Mouse (Mus musculus): ENCODE data around the gene Arsa.
A peak's percentile ranks its signal among the peaks of the same experiment; 100 is the strongest.

Arsa gene

GRCm38 (mm10) chr15:89477091-89477491 lies at the start of gene Arsa:
Gene Arsa, minus strand, starts transcription at chr15:89477425.
- no peak for DNase-seq (ENCODE audit: extremely low read depth, low read depth)

DNA sequence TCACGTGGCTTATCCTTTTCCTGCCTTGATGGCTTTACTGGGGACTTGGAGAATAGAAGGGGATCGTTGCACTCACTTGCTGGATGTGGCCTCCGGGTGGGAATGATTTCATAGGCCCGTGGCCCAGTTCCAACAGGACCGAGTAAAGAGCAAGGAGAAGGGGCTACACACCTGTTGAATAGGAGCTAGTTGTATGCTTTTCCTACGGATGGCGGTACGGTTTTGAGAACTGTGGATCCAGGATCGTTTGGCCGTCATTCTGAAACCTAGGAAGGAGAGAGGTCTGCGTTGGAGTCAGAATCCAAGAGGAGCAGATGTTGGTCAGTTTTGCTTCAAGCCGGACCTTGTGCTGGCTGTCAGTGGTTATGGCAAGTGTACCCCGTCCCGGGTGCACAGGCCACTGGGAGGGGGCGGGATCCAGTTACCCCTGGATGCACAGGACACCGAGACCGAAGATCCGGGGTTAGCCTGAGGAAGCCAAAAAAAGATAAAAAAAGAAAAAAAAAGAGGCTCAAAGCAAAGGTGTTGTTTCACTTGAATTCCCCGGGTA lies 49.6 kb upstream of the Arsa start:
- no peak for DNase-seq (ENCODE audit: extremely low read depth, low read depth)

GRCm38 (mm10) chr15:89525896-89526295 lies 48.7 kb upstream of the Arsa start:
- DNase-seq (ENCODE audit: extremely low read depth, low read depth) = no peak

DNA sequence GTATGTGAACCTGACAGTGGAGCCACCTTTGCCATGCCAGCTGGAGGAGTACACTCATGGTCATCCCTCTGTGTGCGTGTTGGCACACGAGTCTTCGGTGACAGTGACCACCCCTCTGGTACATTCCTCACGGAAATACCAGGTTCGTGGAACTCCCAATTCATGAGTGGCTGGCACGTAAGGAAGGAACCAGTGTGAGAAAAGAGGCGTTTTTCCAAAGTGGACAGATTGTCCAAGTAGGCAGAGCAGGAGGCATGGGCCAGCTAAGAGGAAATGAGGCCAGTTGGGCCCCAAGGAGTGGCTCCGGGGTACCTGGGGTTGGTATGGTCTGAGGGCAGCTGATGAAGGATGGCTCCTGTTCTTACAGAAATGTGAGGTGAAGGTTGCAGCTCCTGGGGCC lies 48.2 kb upstream of the Arsa start:
- DNase-seq (ENCODE audit: extremely low read depth, low read depth) = no peak

GRCm38 (mm10) chr15:89524611-89525415 lies 47.6 kb upstream of the Arsa start:
- no peak for DNase-seq (ENCODE audit: extremely low read depth, low read depth)

- no peak for DNase-seq (ENCODE audit: extremely low read depth, low read depth)
Observed at GRCm38 (mm10) chr15:89524001-89524571, 46.9 kb upstream of the Arsa start.

DNA sequence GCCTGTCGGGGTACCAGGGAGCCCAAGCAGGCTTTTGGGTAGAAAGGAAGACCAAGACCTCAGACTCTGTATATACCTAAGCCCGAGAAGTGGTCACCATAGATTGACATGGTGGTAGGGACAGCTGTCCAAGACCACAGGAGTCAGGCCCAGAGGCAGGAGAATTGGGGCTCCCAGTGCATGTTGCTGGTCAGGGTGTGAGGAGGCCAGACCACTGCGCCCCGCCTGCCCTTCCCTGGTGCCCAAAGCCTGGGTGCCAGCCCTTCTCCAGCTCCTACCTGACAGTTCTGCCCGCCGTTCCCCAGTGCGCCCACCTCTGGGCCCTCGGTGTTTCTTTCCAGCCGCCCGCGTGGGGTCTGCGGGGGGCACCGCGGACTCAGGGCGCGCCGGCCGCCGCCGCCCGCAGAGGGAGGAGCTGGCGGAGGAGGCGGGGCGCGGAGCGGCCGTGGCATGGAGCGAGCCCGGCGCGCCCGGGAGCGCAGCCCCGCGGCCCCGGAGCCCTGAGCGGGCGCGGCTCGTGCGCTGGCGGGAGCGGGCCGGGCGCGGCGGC lies 46.1 kb upstream of the Arsa start:
- DNase-seq (ENCODE audit: extremely low read depth, low read depth) = no peak

- DNase-seq (ENCODE audit: extremely low read depth, low read depth) = no peak
Observed at GRCm38 (mm10) chr15:89522566-89523282, 45.5 kb upstream of the Arsa start.

- no peak for DNase-seq (ENCODE audit: extremely low read depth, low read depth)
Observed at GRCm38 (mm10) chr15:89521951-89522350, 44.7 kb upstream of the Arsa start.

DNA sequence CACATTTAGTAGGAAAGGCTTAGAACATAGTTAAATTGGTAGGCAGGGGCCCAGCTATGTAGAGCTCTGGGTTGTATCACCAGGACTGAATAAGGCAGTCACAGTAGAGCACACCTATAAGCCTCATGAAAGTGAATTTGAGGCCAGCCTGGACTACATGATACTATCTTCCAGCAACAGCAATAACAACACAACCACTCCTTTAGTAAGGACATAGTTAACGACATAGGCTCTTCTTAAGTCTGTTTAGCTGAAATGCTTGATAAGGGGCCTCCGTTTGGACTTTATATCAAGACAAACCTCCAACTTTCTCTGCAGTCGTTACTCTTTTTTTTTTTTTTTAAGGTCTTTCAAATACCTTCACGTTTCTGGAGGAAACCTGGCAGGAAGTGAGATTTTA lies 35.5 kb upstream of the Arsa start:
- DNase-seq (ENCODE audit: extremely low read depth, low read depth) = no peak

DNA sequence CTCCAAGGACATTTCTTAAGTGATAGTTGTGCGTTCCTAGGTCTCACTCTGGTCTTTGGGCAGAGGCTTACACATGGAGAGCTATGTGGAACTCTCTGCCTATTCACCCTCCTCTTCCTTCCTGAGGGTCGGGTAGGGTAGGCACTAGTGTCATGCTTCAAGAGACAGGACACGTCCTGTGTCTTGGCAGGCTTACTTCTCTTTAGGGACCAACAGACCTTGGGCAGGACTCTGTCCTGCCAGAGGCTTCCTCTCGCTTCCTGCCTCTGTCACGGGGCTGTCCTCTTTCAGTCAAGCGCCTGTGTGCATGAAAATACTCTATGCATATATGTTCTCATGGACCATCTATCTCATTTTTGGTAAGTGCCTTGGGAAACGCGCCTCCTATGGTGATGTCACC lies 30.5 kb upstream of the Arsa start:
- no peak for DNase-seq (ENCODE audit: extremely low read depth, low read depth)

DNA sequence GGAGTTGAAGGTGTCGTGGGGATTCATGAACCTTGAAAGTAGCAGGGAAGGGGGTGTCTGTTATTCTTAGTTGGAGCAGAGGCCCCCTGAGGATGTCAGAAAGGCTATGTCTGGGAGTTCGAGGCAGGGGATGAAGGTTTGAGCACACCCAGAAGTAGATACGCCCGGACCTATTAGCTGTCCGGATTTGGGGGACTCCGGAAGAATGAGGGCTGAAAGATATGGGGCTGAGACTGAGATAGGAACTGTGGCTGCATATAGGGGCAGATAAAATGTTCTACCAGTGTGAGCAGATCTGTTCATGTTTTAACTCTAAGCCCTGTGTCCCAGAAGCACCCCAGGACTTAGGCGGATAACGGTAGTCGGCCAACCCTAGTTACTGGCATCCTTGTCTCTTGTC lies 27.6 kb upstream of the Arsa start:
- no peak for DNase-seq (ENCODE audit: extremely low read depth, low read depth)

- DNase-seq (ENCODE audit: extremely low read depth, low read depth) = no peak
Observed at GRCm38 (mm10) chr15:89501321-89501720, 24.1 kb upstream of the Arsa start.

DNA sequence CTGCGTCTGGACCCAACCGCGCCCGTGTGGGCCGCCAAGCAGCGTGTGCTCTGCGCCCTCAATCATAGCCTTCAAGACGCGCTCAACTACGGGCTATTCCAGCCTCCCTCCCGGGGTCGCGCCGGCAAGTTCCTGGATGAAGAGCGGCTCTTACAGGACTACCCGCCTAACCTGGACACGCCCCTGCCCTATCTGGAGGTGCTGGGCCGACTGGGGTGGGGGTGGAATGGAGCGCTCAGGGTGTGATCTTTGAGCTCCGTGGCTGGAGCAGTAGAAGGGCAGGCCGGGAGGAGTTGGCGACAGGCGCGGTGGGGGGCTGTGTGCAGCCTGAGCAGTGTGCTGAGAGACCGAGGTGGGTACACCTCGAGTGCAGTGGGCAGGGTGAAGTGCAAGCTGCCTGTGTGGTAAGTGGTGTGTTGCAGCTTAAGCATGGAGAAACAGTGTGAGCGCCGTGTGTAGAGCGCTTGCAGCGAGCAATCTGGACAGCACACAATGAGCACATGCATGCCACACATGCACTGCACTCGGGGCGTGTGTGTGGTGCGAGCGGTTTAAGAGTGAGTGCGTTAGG lies 23.1 kb upstream of the Arsa start:
- no peak for DNase-seq (ENCODE audit: extremely low read depth, low read depth)

GRCm38 (mm10) chr15:89499784-89500220 lies 22.6 kb upstream of the Arsa start:
- no peak for DNase-seq (ENCODE audit: extremely low read depth, low read depth)

- DNase-seq (ENCODE audit: extremely low read depth, low read depth) = no peak
Observed at GRCm38 (mm10) chr15:89498961-89499688, 21.9 kb upstream of the Arsa start, which contains the start of gene Shank3. Gene Shank3, plus strand, starts transcription at chr15:89499623.

DNA sequence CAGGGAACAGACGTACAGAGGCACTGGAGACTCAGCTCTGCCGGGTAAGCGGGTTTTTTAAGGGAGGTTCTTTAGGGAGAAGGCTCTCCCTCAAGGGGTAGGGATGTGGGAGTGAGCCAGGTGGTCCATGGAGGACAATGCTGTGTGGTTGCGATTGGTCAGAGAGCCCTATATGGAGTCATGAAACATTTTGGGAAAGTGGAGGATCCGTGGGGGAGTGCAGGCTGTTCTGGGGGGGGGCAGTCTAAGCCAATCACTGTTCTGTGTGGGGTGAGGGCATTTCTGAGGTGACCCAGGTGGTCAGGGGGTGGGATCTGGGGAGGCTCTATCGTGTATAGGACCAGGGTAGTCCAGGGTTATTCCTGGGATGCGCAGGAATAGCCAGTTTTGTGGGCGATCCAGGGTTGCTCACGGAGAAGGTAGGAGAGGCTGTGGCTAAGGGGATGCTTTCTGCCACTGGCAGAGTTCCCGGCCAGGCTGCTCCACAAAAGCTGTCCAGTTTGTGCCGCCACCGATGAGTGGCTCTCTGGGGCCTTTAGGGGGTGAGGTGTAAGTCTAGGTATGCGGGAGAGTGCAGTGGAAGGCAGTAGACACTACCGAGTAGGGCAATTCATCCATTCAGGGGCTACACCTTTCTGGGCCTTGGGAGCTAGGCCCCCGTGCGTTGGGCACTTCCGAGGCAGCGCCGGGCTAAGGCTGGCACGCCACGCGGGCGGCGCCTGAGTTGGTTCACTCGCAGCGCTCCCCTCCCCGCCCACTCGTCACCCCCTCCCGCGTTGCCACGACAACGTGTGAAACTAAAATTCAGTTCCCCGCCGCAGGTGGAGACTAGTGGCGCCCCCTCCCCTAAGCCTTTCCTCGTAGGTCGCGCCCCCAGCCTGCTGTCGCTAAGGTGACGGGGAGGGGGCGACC lies 21.1 kb upstream of the Arsa start:
- no peak for DNase-seq (ENCODE audit: extremely low read depth, low read depth)

GRCm38 (mm10) chr15:89497391-89498048 lies 20.3 kb upstream of the Arsa start:
- DNase-seq (ENCODE audit: extremely low read depth, low read depth) = peak; percentile 90

GRCm38 (mm10) chr15:89496841-89497240 lies 19.6 kb upstream of the Arsa start:
- DNase-seq (ENCODE audit: extremely low read depth, low read depth) = no peak

Measured in MEL-GATA-1-ER (cell line).